Mouse (Mus musculus): ENCODE results near the gene Sbk2. TPM values are rescaled to one million over a fixed set of nuclear protein-coding genes. Genes with fewer than 3 reads are reported as not detected.
A peak's percentile ranks its signal among the peaks of the same experiment; 100 is the strongest.

The Sbk2 gene
- polyA plus RNA-seq, 1 experiment from 2014 or later: 1.2 TPM

- Histone ChIP-seq H3K4me2 (no peak overlapping the region), H3K4me3 (no peak overlapping the region), H3K36me3 (no peaks in the 10 kb centered on the region), H3K9me3 (no peaks in the 10 kb centered on the region), H3K27ac (no peak overlapping the region), H3K9ac (no peak overlapping the region), H3K4me1 (peaks cover 3% of the 10 kb centered on the region; the same call in 1 of the 2 replicates), H3K27me3 (no peaks in the 10 kb centered on the region)
- ATAC-seq (ENCODE audit: borderline replicate concordance, extremely low read depth, low FRiP score, low TSS enrichment): no peak
- WGBS: 13% methylated on average over 2 of the region's 2 CpGs
These were observed 16.4 kb downstream of the Sbk2 start for GRCm38 (mm10) chr7:4947855-4948254.

- Histone ChIP-seq H3K9me3 (no peaks in the 10 kb centered on the region), H3K4me1 (peaks cover 3% of the 10 kb centered on the region; the same call in 1 of the 2 replicates), H3K4me3 (peak overlapping the region; percentile 31), H3K4me2 (peak overlapping the region; percentile 55), H3K27ac (no peak overlapping the region), H3K36me3 (no peaks in the 10 kb centered on the region), H3K27me3 (no peaks in the 10 kb centered on the region), H3K9ac (no peak overlapping the region)
- 19% methylated on average over 15 of the region's 15 CpGs for WGBS
- peak; percentile 85 for ATAC-seq (ENCODE audit: borderline replicate concordance, extremely low read depth, low FRiP score, low TSS enrichment)
These were observed 20.9 kb downstream of the Sbk2 start for GRCm38 (mm10) chr7:4943223-4943815.

- Histone ChIP-seq H3K27ac (no peak overlapping the region), H3K4me1 (peaks cover 3% of the 10 kb centered on the region; the same call in 1 of the 2 replicates), H3K4me2 (no peak overlapping the region), H3K9me3 (no peaks in the 10 kb centered on the region), H3K4me3 (no peak overlapping the region), H3K9ac (no peak overlapping the region), H3K27me3 (no peaks in the 10 kb centered on the region), H3K36me3 (no peaks in the 10 kb centered on the region)
- no peak for ATAC-seq (ENCODE audit: borderline replicate concordance, extremely low read depth, low FRiP score, low TSS enrichment)
- WGBS: 40% methylated on average over 5 of the region's 5 CpGs
These were observed 21.5 kb downstream of the Sbk2 start for GRCm38 (mm10) chr7:4942673-4943072.

DNA sequence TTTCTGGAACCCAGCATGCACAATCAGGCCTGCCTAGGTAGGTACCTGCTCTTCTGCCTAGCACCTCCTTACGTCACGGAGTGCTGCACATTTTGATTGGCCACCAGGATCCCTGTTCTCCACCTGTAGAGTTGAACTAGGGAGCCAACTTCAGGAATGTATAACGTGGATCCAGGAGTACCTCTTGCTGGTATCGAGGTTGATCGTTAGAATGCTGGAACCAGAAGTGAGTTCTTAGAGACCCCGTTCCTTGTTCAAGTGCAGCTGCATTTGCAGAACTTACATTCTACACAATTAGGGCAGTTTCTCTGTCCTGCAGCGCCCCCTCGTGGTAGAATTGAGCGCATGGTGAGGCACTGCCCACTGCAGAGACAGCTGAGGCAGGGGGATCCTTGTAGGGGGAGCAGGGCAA is 24.1 kb downstream of the Sbk2 start:
- no peaks in the 10 kb centered on the region for H3K27me3 ChIP-seq
- H3K4me1 ChIP-seq: peaks cover 3% of the 10 kb centered on the region; the same call in 1 of the 2 replicates
- no peak for ATAC-seq (ENCODE audit: borderline replicate concordance, extremely low read depth, low FRiP score, low TSS enrichment)
- 20% methylated on average over 9 of the region's 9 CpGs for WGBS
- H3K9me3 ChIP-seq: no peaks in the 10 kb centered on the region
- H3K4me3 ChIP-seq: no peak overlapping the region
- H3K27ac ChIP-seq: no peak overlapping the region
- no peak overlapping the region for H3K9ac ChIP-seq
- H3K4me2 ChIP-seq: no peak overlapping the region
- H3K36me3 ChIP-seq: no peaks in the 10 kb centered on the region

- Histone ChIP-seq H3K4me2 (no peak overlapping the region), H3K4me3 (no peak overlapping the region), H3K4me1 (peaks cover 2% of the 10 kb centered on the region; the same call in 1 of the 2 replicates), H3K9me3 (no peaks in the 10 kb centered on the region), H3K36me3 (no peaks in the 10 kb centered on the region), H3K27me3 (no peaks in the 10 kb centered on the region), H3K27ac (no peak overlapping the region), H3K9ac (no peak overlapping the region)
- 37% methylated on average over 2 of the region's 2 CpGs for WGBS
- ATAC-seq (ENCODE audit: borderline replicate concordance, extremely low read depth, low FRiP score, low TSS enrichment): no peak
These were observed 25.8 kb downstream of the Sbk2 start for GRCm38 (mm10) chr7:4938456-4938855.

DNA sequence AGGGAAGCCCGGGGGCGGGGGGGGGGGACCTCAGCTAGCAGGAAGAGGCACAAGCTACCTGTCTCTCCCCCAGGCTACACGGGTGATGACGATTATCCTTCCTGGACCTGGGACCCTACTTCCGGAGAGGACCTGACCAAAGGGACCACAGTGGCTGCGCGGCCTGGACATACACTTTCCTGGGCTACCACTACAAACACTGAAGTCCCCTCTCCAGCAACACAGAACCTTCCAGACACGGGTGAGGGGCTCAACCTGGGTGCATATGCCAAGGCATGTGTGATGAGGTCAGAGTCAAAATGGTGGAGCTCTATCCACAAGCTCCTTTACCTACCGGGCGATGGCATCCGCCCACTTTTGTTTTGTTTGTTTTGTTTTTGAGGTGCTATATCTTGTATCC is 26.8 kb downstream of the Sbk2 start:
- 65% methylated on average over 11 of the region's 11 CpGs for WGBS
- no peaks in the 10 kb centered on the region for H3K9me3 ChIP-seq

GRCm38 (mm10) chr7:4936832-4937231 is 27.4 kb downstream of the Sbk2 start:
- no peaks in the 10 kb centered on the region for H3K9me3 ChIP-seq
- WGBS: 65% methylated on average over 10 of the region's 10 CpGs
- H3K4me3 ChIP-seq: no peak overlapping the region
- no peak overlapping the region for H3K9ac ChIP-seq
- no peaks in the 10 kb centered on the region for H3K36me3 ChIP-seq
- H3K4me1 ChIP-seq: no peaks in the 10 kb centered on the region
- H3K27ac ChIP-seq: no peak overlapping the region
- no peak overlapping the region for H3K4me2 ChIP-seq
- ATAC-seq (ENCODE audit: borderline replicate concordance, extremely low read depth, low FRiP score, low TSS enrichment): no peak
- no peaks in the 10 kb centered on the region for H3K27me3 ChIP-seq

More for the DNA sequence above, 26.8 kb downstream of the Sbk2 start:
- no peaks in the 10 kb centered on the region for H3K27me3 ChIP-seq
- no peak overlapping the region for H3K4me2 ChIP-seq
- H3K27ac ChIP-seq: no peak overlapping the region
- no peak overlapping the region for H3K4me3 ChIP-seq
- no peak overlapping the region for H3K9ac ChIP-seq
- no peak for ATAC-seq (ENCODE audit: borderline replicate concordance, extremely low read depth, low FRiP score, low TSS enrichment)
- no peaks in the 10 kb centered on the region for H3K4me1 ChIP-seq
- no peaks in the 10 kb centered on the region for H3K36me3 ChIP-seq

DNA sequence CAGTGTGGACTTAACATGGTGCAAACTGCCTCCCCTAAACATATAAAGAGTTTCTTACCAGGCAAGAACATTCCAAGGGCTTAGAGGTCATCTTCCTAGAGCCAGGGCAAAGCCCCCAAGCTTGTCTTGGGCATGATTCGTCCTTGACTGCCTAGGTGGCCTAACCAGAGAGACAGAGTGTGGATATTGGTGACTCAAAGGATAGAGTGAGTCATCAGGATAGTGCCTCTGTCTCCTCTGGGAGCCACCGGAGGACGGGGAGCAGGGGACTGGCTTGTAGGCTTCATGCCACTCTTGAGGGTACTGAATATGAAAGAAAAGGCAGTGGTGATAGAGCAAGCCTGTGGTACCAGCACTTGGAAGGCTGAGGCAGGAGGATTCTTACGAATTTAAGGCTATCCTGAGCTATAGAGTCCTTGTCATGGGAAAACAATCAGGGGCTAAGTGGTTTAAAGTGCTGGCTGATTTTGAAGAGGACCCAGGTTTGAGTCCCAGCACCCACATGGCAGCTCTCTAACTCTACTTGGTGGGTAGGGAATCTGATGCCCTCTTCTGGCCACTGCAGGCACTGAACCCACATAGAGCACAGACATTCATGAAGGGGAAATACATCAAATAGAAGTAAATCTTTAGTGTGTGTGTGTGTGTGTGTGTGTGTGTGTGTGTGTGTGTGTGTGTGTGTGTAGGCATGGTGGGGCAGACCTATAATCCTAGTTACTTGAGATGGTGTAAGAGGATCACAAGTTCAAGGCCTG is 29.9 kb downstream of the Sbk2 start:
- WGBS: 77% methylated on average over 4 of the region's 4 CpGs
- H3K36me3 ChIP-seq: no peaks in the 10 kb centered on the region
- ATAC-seq (ENCODE audit: borderline replicate concordance, extremely low read depth, low FRiP score, low TSS enrichment): no peak
- no peaks in the 10 kb centered on the region for H3K27me3 ChIP-seq
- no peaks in the 10 kb centered on the region for H3K9me3 ChIP-seq
- H3K27ac ChIP-seq: no peak overlapping the region
- no peaks in the 10 kb centered on the region for H3K4me1 ChIP-seq
- no peak overlapping the region for H3K4me2 ChIP-seq
- H3K4me3 ChIP-seq: no peak overlapping the region
- H3K9ac ChIP-seq: no peak overlapping the region

DNA sequence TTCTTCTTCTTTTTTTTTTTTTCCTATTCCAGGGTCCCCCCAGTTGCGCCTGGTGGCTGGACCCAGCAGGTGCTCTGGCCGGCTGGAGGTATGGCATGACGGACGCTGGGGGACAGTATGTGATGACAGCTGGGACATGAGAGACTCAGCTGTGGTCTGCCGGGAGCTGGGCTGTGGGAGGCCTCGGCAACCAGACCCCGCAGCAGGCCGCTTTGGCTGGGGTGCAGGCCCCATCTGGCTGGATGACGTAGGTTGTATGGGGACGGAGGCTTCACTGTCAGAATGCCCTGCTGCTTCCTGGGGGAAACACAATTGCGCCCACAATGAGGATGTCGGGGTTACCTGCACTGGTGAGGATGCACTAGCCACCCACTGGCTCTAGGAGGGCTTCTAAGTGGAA is 31.1 kb downstream of the Sbk2 start:
- no peaks in the 10 kb centered on the region for H3K9me3 ChIP-seq
- WGBS: 68% methylated on average over 12 of the region's 12 CpGs
- no peak overlapping the region for H3K27ac ChIP-seq
- H3K4me2 ChIP-seq: no peak overlapping the region
- no peaks in the 10 kb centered on the region for H3K27me3 ChIP-seq
- no peak for ATAC-seq (ENCODE audit: borderline replicate concordance, extremely low read depth, low FRiP score, low TSS enrichment)
- H3K4me1 ChIP-seq: no peaks in the 10 kb centered on the region
- H3K36me3 ChIP-seq: no peaks in the 10 kb centered on the region
- H3K4me3 ChIP-seq: no peak overlapping the region
- H3K9ac ChIP-seq: no peak overlapping the region

DNA sequence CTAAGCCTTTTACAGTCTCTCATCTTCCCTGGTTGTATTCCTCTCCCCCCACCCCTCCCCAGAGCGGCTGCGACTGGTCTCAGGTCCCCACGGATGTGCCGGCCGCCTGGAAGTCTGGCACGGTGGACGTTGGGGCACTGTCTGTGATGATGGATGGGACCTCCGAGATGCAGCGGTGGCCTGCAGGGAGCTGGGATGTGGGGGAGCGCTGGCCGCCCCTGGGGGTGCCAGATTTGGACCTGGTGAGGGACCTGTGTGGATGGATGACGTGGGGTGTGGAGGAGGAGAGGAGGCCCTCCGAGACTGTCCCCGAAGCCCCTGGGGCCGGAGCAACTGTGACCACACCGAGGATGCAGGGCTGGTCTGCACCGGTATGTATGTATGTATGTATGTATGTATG is 35.9 kb downstream of the Sbk2 start:
- ATAC-seq (ENCODE audit: borderline replicate concordance, extremely low read depth, low FRiP score, low TSS enrichment): no peak
- no peaks in the 10 kb centered on the region for H3K9me3 ChIP-seq
- no peaks in the 10 kb centered on the region for H3K27me3 ChIP-seq
- H3K4me1 ChIP-seq: peaks cover 44% of the 10 kb centered on the region
- no peak overlapping the region for H3K27ac ChIP-seq
- H3K36me3 ChIP-seq: no peaks in the 10 kb centered on the region
- peak overlapping the region; percentile 37 for H3K4me2 ChIP-seq
- 44% methylated on average over 17 of the region's 17 CpGs for WGBS
- peak overlapping the region; percentile 17 for H3K4me3 ChIP-seq
- H3K9ac ChIP-seq: no peak overlapping the region

DNA sequence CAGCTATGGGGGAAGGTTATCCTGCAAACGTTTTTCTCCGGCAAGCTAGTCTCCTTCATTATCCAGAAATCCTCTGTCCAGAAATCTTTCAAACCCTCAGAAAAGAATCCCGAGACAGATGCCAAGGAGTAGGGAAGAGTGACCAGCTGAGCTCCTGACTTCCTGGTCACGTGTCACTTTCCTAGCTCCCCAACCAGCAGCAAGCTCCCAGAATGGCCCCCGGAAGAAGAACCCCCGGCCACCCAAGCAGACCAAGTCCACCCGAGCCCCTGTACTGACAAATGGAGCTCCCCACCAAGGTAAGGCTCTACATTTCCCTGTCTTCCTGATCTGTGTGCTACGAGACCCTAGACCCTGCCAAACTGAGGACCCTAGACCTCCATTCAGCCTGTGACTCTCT is 36.5 kb downstream of the Sbk2 start:
- peaks cover 50% of the 10 kb centered on the region for H3K4me1 ChIP-seq
- WGBS: 43% methylated on average over 8 of the region's 8 CpGs
- H3K4me2 ChIP-seq: peak overlapping the region; percentile 37; the same call in 1 of the 2 replicates

GRCm38 (mm10) chr7:4926849-4927248 is 37.4 kb downstream of the Sbk2 start:
- H3K4me1 ChIP-seq: peaks cover 57% of the 10 kb centered on the region
- no peak overlapping the region for H3K9ac ChIP-seq
- no peak overlapping the region for H3K27ac ChIP-seq

More for the DNA sequence above, 36.5 kb downstream of the Sbk2 start:
- Histone ChIP-seq H3K9ac (no peak overlapping the region; the same call in 1 of the 2 replicates), H3K27ac (no peak overlapping the region), H3K9me3 (no peaks in the 10 kb centered on the region), H3K27me3 (no peaks in the 10 kb centered on the region), H3K4me3 (peak overlapping the region; percentile 17; the same call in 1 of the 2 replicates), H3K36me3 (no peaks in the 10 kb centered on the region)
- no peak for ATAC-seq (ENCODE audit: borderline replicate concordance, extremely low read depth, low FRiP score, low TSS enrichment)

More at GRCm38 (mm10) chr7:4926849-4927248, 37.4 kb downstream of the Sbk2 start:
- H3K27me3 ChIP-seq: no peaks in the 10 kb centered on the region
- no peak overlapping the region for H3K4me2 ChIP-seq
- no peaks in the 10 kb centered on the region for H3K36me3 ChIP-seq
- ATAC-seq (ENCODE audit: borderline replicate concordance, extremely low read depth, low FRiP score, low TSS enrichment): no peak
- no peak overlapping the region for H3K4me3 ChIP-seq
- 68% methylated on average over 16 of the region's 16 CpGs for WGBS
- H3K9me3 ChIP-seq: no peaks in the 10 kb centered on the region

All from lung, embryonic 15.5 days (tissue).